Mouse (Mus musculus) cerebellum, adult 2 months (tissue): ENCODE measurements at regions not wholly inside any gene's neighbourhood (a gene's known extent, or its start where the extent isn't known, plus 50 kb on each side); places are given as distances from the start of the nearest gene placed in this dataset.

Experiments used
- CTCF ChIP-seq: fragments of 200-500 bp; IDR thresholded peaks from 2 replicates; pipeline ENCODE4 v1.5.1; 2011; ENCODE audit warnings: low read depth, mild to moderate bottlenecking, control low read depth, low read length, moderate library complexity, borderline replicate concordance; ENCODE audit not compliant: insufficient read depth
- POLR2A ChIP-seq: fragments of 200-500 bp; IDR thresholded peaks from 2 replicates; pipeline ENCODE4 v1.6.1; 2011; ENCODE audit warnings: low read length, control low read depth, borderline replicate concordance; ENCODE audit not compliant: insufficient read depth

DNA sequence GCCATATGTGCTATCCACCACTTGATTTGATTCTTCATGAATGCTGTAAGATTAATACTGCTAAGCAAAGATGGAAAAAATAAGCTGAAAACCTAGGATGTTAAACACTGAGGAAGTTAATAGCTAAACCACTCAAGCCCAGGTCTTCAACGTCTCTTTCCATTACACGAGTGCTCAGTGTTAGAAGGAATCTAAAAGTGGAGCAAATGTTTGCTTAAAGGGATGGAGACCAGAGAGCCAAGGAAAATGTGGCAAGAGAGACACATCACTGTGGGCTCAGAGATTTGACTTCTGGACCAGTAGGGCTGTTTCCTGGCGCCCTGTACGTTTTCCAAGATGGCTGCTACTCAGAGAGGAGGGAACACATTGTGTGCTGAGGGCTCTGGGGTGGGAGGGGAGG is 59.4 kb upstream of the Ankfn1 start:
- TF ChIP-seq POLR2A (no peak), CTCF (no peak)
